Mouse (Mus musculus) testis, adult 2 months (tissue): ENCODE results near the gene Eif3l.

Source experiments
- CTCF ChIP-seq: fragments of 200-500 bp; IDR thresholded peaks from 2 replicates; pipeline ENCODE4 v1.5.1; 2012; ENCODE audit warnings: low read depth, mild to moderate bottlenecking, inconsistent platforms, low read length, moderate library complexity; ENCODE audit not compliant: control insufficient read depth, insufficient read depth, insufficient replicate concordance
- POLR2A ChIP-seq: fragments of 200-500 bp; IDR thresholded peaks from 2 replicates; pipeline ENCODE4 v1.6.1; 2012; ENCODE audit warnings: low read depth, mild to moderate bottlenecking, inconsistent platforms, low read length, moderate library complexity; ENCODE audit not compliant: control insufficient read depth

- TF ChIP-seq CTCF (no peak), POLR2A (no peak)
Measured at GRCm38 (mm10) chr15:79098868-79099267, 23.9 kb downstream of the Eif3l start.
